Mouse (Mus musculus) C2C12 (cell line): ENCODE measurements around the gene Tsen15. TPM values are rescaled to one million over a fixed set of nuclear protein-coding genes. Genes with fewer than 3 reads are reported as not detected.
A peak's percentile ranks its signal among the peaks of the same experiment; 100 is the strongest.

Experiments used
- H3K27me3 ChIP-seq: one replicate; pipeline ENCODE4 v1.6.1; 2011; ENCODE audit not compliant: control insufficient read depth, insufficient read depth, insufficient read length
- H3K36me3 ChIP-seq: one replicate; pipeline ENCODE4 v1.6.1; 2011; ENCODE audit not compliant: control insufficient read depth, insufficient read depth
- H3K4me3 ChIP-seq: one replicate; pipeline ENCODE4 v1.5.1; 2011; ENCODE audit warnings: mild to moderate bottlenecking, control low read depth; ENCODE audit not compliant: poor library complexity, insufficient read depth, severe bottlenecking
- H3K79me2 ChIP-seq: one replicate; pipeline ENCODE4 v1.6.1; 2011; ENCODE audit not compliant: control insufficient read depth, insufficient read depth
- H3K79me3 ChIP-seq: one replicate; pipeline ENCODE4 v1.6.1; 2011; ENCODE audit warnings: low read depth, control low read depth
- H3ac ChIP-seq: one replicate; pipeline ENCODE3; 2011; ENCODE audit warnings: low read depth; ENCODE audit not compliant: control insufficient read depth, insufficient read length
- CEBPB ChIP-seq: IDR thresholded peaks from one replicate; pipeline ENCODE4 v1.6.1; 2011; ENCODE audit warnings: low read depth, mild to moderate bottlenecking, control low read depth, moderate library complexity
- CTCF ChIP-seq: IDR thresholded peaks from one replicate; pipeline ENCODE4 v1.5.1; 2011; ENCODE audit not compliant: control insufficient read depth, insufficient read depth, insufficient read length
- FOSL1 ChIP-seq: IDR thresholded peaks from one replicate; pipeline ENCODE4 v1.8.0; 2011; ENCODE audit warnings: mild to moderate bottlenecking, low read length; ENCODE audit not compliant: poor library complexity, insufficient read depth, severe bottlenecking
- MAX ChIP-seq: IDR thresholded peaks from one replicate; pipeline ENCODE4 v1.6.1; 2011; ENCODE audit warnings: mild to moderate bottlenecking, control low read depth
- MYOD1 ChIP-seq: IDR thresholded peaks from one replicate; pipeline ENCODE4 v1.6.1; 2011; ENCODE audit warnings: low read depth; ENCODE audit not compliant: control insufficient read depth, insufficient read length
- MYOG ChIP-seq: IDR thresholded peaks from one replicate; pipeline ENCODE4 v1.6.1; 2011; ENCODE audit not compliant: control insufficient read depth, insufficient read length; ENCODE audit errors: extremely low read depth
- USF1 ChIP-seq: IDR thresholded peaks from one replicate; pipeline ENCODE4 v1.6.1; 2011; ENCODE audit warnings: low read depth, mild to moderate bottlenecking, control low read depth, moderate library complexity
- polyA plus RNA-seq: library from polyadenylated mRNA; unstranded; fragments of >200 nt; fragmentation: generic; extraction: Trizol; gene quantifications from one replicate; pipeline ENCODE4 v1.2.1, GENCODE M21; 2012; ENCODE audit warnings: missing spikeins

The Tsen15 gene
- polyA plus RNA-seq, 1 experiment, result 31.4 TPM

- TF ChIP-seq MYOD1, result no peak
- TF ChIP-seq USF1, result no peak
- no peak for TF ChIP-seq MYOG
- no peak for TF ChIP-seq CEBPB
- TF ChIP-seq FOSL1, result no peak
- TF ChIP-seq CTCF, result no peak
- TF ChIP-seq MAX, result no peak
- H3K79me2 ChIP-seq, result no peaks in the 10 kb centered on the region
- no peak overlapping the region for H3K4me3 ChIP-seq
- H3ac ChIP-seq, result no peak overlapping the region
- no peaks in the 10 kb centered on the region for H3K27me3 ChIP-seq
- peaks cover 2% of the 10 kb centered on the region for H3K79me3 ChIP-seq
- H3K36me3 ChIP-seq, result peaks cover 13% of the 10 kb centered on the region
Observed at GRCm38 (mm10) chr1:152378311-152378710, 8.2 kb downstream of the Tsen15 start.

DNA sequence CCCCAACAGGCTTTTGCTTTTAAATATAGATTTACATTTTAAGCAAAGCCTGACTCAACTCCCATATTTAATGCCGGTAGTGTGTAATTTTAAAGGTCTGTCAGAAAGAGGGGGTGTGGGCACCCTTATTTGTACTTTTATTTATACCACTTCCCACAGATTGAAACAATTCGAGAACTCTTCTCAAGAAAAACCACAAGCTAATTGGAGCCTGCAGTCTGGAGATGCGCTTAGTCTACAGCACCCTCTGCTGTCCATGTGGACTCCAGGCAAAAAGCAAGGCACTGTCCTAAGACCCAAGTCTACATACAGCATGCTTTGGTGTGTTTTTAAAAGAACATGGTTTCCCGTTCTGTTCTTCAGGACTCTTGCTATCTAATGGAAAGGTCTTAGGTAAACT is 17.3 kb downstream of the Tsen15 start:
- Histone ChIP-seq H3K27me3 (no peaks in the 10 kb centered on the region), H3K79me2 (no peaks in the 10 kb centered on the region), H3ac (no peak overlapping the region), H3K36me3 (peaks cover 19% of the 10 kb centered on the region), H3K79me3 (no peaks in the 10 kb centered on the region), H3K4me3 (no peak overlapping the region)
- TF ChIP-seq FOSL1, result no peak
- no peak for TF ChIP-seq MAX
- TF ChIP-seq MYOG, result no peak
- TF ChIP-seq CTCF, result peak; percentile 60

DNA sequence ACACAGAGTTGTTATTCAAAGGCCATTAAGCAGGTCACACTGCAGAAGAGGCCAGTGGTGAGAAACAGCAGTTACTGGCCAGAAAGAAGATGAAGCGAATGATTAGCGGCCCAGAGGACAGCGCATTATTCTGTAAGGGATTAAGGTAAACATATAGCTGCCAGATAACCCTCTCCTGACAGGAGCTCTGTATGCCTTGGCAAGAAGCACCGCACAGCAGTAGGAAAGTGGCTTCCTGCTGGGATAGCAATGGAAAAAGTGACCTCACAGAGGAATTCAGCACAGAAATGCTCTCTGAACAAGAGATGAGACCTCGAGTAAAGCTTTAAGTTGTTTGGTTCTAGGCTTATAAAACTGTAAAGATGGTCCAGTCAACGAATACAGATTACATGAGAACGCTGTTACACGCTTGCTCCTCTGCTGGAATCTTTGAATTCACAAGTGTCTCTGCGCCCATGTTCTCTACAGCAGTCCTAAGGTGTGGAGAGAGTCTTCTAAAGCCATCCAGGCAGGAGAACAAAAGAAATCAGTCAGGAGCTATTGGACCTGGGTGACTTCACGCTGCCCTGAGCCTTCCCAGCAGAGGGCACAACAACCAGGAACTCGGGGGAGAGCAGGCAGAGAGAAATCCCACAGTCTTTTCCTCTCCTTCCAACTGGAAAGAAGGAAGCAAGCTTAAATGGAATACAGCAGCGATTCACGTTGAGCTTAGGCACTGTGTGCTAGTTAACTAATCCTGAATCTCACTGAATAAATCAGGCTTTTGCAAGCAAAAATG is 18.0 kb downstream of the Tsen15 start:
- no peaks in the 10 kb centered on the region for H3K79me3 ChIP-seq
- H3K36me3 ChIP-seq, result peaks cover 19% of the 10 kb centered on the region
- H3K79me2 ChIP-seq, result no peaks in the 10 kb centered on the region
- no peak overlapping the region for H3ac ChIP-seq
- H3K4me3 ChIP-seq, result no peak overlapping the region
- TF ChIP-seq USF1 (no peak), MAX (no peak), FOSL1 (no peak), CEBPB (no peak), MYOG (no peak), MYOD1 (no peak), CTCF (no peak)
- H3K27me3 ChIP-seq, result no peaks in the 10 kb centered on the region

- TF ChIP-seq CTCF, result no peak
- TF ChIP-seq CEBPB, result no peak
- no peak for TF ChIP-seq MAX
- no peak for TF ChIP-seq USF1
- no peak for TF ChIP-seq FOSL1
- TF ChIP-seq MYOG, result no peak
- TF ChIP-seq MYOD1, result no peak
- no peaks in the 10 kb centered on the region for H3K27me3 ChIP-seq
Observed at GRCm38 (mm10) chr1:152356721-152357120, 29.8 kb downstream of the Tsen15 start.

DNA sequence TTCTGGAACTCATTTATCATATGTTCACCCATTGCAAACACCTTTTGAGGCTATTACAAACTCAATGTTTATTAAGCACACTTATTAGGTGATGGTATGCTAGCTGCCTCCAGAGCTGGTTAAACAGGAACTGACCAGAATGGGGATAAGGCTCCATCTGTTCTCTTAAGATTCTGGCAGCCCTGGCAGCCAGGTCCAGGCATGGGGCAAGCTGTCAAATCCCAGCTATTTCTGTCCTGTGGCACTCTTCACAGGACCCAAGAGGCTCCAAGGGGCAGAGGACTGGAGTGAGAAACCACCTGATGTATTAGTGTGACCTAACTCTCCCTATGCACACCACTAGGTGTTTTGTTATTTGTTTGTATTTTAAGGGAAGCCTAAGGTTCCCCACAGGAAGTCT is 38.5 kb downstream of the Tsen15 start:
- H3K27me3 ChIP-seq, result peaks cover 3% of the 10 kb centered on the region
- H3K79me2 ChIP-seq, result no peaks in the 10 kb centered on the region
- TF ChIP-seq MYOD1, result no peak
- no peak for TF ChIP-seq CTCF
- no peaks in the 10 kb centered on the region for H3K79me3 ChIP-seq
- H3K4me3 ChIP-seq, result no peak overlapping the region
- no peaks in the 10 kb centered on the region for H3K36me3 ChIP-seq
- H3ac ChIP-seq, result no peak overlapping the region

More at GRCm38 (mm10) chr1:152356721-152357120, 29.8 kb downstream of the Tsen15 start:
- Histone ChIP-seq H3K4me3 (no peak overlapping the region), H3ac (no peak overlapping the region), H3K79me2 (no peaks in the 10 kb centered on the region), H3K79me3 (no peaks in the 10 kb centered on the region), H3K36me3 (no peaks in the 10 kb centered on the region)

- Histone ChIP-seq H3K4me3 (no peak overlapping the region), H3K36me3 (no peaks in the 10 kb centered on the region), H3K79me2 (no peaks in the 10 kb centered on the region), H3ac (no peak overlapping the region), H3K27me3 (peaks cover 3% of the 10 kb centered on the region), H3K79me3 (no peaks in the 10 kb centered on the region)
- no peak for TF ChIP-seq CEBPB
- no peak for TF ChIP-seq FOSL1
- TF ChIP-seq MAX, result no peak
- TF ChIP-seq CTCF, result no peak
- no peak for TF ChIP-seq USF1
- TF ChIP-seq MYOD1, result no peak
- TF ChIP-seq MYOG, result no peak
Observed at GRCm38 (mm10) chr1:152324024-152324423, 62.5 kb downstream of the Tsen15 start.

Other genes with a start within 250 kb of the Tsen15 start
- gene Colgalt2, start 13.1 kb upstream of the Tsen15 start, polyA plus RNA-seq, result 0.02 TPM